Mouse (Mus musculus) C2C12 (cell line): Measurements from ENCODE around the gene Auts2. TPM values are rescaled to one million over a fixed set of nuclear protein-coding genes. Genes with fewer than 3 reads are reported as not detected.

Experiments used
- H3K27me3 ChIP-seq: one replicate; pipeline ENCODE4 v1.6.1; 2011; ENCODE audit not compliant: control insufficient read depth, insufficient read depth, insufficient read length
- H3K36me3 ChIP-seq: one replicate; pipeline ENCODE4 v1.6.1; 2011; ENCODE audit not compliant: control insufficient read depth, insufficient read depth
- H3K4me3 ChIP-seq: one replicate; pipeline ENCODE4 v1.5.1; 2011; ENCODE audit warnings: mild to moderate bottlenecking, control low read depth; ENCODE audit not compliant: poor library complexity, insufficient read depth, severe bottlenecking
- H3K79me2 ChIP-seq: one replicate; pipeline ENCODE4 v1.6.1; 2011; ENCODE audit not compliant: control insufficient read depth, insufficient read depth
- H3K79me3 ChIP-seq: one replicate; pipeline ENCODE4 v1.6.1; 2011; ENCODE audit warnings: low read depth, control low read depth
- H3ac ChIP-seq: one replicate; pipeline ENCODE3; 2011; ENCODE audit warnings: low read depth; ENCODE audit not compliant: control insufficient read depth, insufficient read length
- CEBPB ChIP-seq: IDR thresholded peaks from one replicate; pipeline ENCODE4 v1.6.1; 2011; ENCODE audit warnings: low read depth, mild to moderate bottlenecking, control low read depth, moderate library complexity
- CTCF ChIP-seq: IDR thresholded peaks from one replicate; pipeline ENCODE4 v1.5.1; 2011; ENCODE audit not compliant: control insufficient read depth, insufficient read depth, insufficient read length
- FOSL1 ChIP-seq: IDR thresholded peaks from one replicate; pipeline ENCODE4 v1.8.0; 2011; ENCODE audit warnings: mild to moderate bottlenecking, low read length; ENCODE audit not compliant: poor library complexity, insufficient read depth, severe bottlenecking
- MAX ChIP-seq: IDR thresholded peaks from one replicate; pipeline ENCODE4 v1.6.1; 2011; ENCODE audit warnings: mild to moderate bottlenecking, control low read depth
- MYOD1 ChIP-seq: IDR thresholded peaks from one replicate; pipeline ENCODE4 v1.6.1; 2011; ENCODE audit warnings: low read depth; ENCODE audit not compliant: control insufficient read depth, insufficient read length
- MYOG ChIP-seq: IDR thresholded peaks from one replicate; pipeline ENCODE4 v1.6.1; 2011; ENCODE audit not compliant: control insufficient read depth, insufficient read length; ENCODE audit errors: extremely low read depth
- USF1 ChIP-seq: IDR thresholded peaks from one replicate; pipeline ENCODE4 v1.6.1; 2011; ENCODE audit warnings: low read depth, mild to moderate bottlenecking, control low read depth, moderate library complexity
- polyA plus RNA-seq: library from polyadenylated mRNA; unstranded; fragments of >200 nt; fragmentation: generic; extraction: Trizol; gene quantifications from one replicate; pipeline ENCODE4 v1.2.1, GENCODE M21; 2012; ENCODE audit warnings: missing spikeins

Gene Auts2
- polyA plus RNA-seq, 1 experiment: 8.4 TPM

GRCm38 (mm10) chr5:131876569-131876968 is 666.6 kb downstream of the Auts2 start:
- H3K27me3 ChIP-seq: no peaks in the 10 kb centered on the region

GRCm38 (mm10) chr5:131875976-131876375 is 667.2 kb downstream of the Auts2 start:
- Histone ChIP-seq H3K79me3 (no peaks in the 10 kb centered on the region), H3K79me2 (no peaks in the 10 kb centered on the region), H3K27me3 (no peaks in the 10 kb centered on the region), H3ac (no peak overlapping the region), H3K4me3 (no peak overlapping the region), H3K36me3 (no peaks in the 10 kb centered on the region)
- TF ChIP-seq MAX (no peak), MYOG (no peak), USF1 (no peak), MYOD1 (no peak), FOSL1 (no peak), CTCF (no peak), CEBPB (no peak)

More at GRCm38 (mm10) chr5:131876569-131876968, 666.6 kb downstream of the Auts2 start:
- Histone ChIP-seq H3K36me3 (no peaks in the 10 kb centered on the region), H3K4me3 (no peak overlapping the region), H3ac (no peak overlapping the region), H3K79me2 (no peaks in the 10 kb centered on the region), H3K79me3 (no peaks in the 10 kb centered on the region)
- TF ChIP-seq USF1 (no peak), CEBPB (no peak), MYOD1 (no peak), MAX (no peak), CTCF (no peak), FOSL1 (no peak), MYOG (no peak)

GRCm38 (mm10) chr5:131873116-131873515 is 670.0 kb downstream of the Auts2 start:
- no peaks in the 10 kb centered on the region for H3K27me3 ChIP-seq
- no peaks in the 10 kb centered on the region for H3K79me2 ChIP-seq
- no peaks in the 10 kb centered on the region for H3K36me3 ChIP-seq
- TF ChIP-seq MYOD1 (no peak), CTCF (no peak)
- H3K79me3 ChIP-seq: no peaks in the 10 kb centered on the region
- H3K4me3 ChIP-seq: no peak overlapping the region
- H3ac ChIP-seq: no peak overlapping the region

- Histone ChIP-seq H3K79me3 (no peaks in the 10 kb centered on the region), H3K4me3 (no peak overlapping the region), H3K79me2 (no peaks in the 10 kb centered on the region), H3ac (no peak overlapping the region), H3K36me3 (no peaks in the 10 kb centered on the region), H3K27me3 (no peaks in the 10 kb centered on the region)
- TF ChIP-seq MYOD1 (no peak), FOSL1 (no peak), CEBPB (no peak), CTCF (no peak), MYOG (no peak), MAX (no peak), USF1 (no peak)
Measured at GRCm38 (mm10) chr5:131869711-131870499, 673.2 kb downstream of the Auts2 start.

GRCm38 (mm10) chr5:131865200-131865599 is 677.9 kb downstream of the Auts2 start:
- no peaks in the 10 kb centered on the region for H3K79me3 ChIP-seq
- no peaks in the 10 kb centered on the region for H3K79me2 ChIP-seq
- no peak overlapping the region for H3K4me3 ChIP-seq
- H3ac ChIP-seq: no peak overlapping the region
- TF ChIP-seq CTCF (no peak), FOSL1 (no peak), MYOG (no peak), MAX (no peak), USF1 (no peak), CEBPB (no peak), MYOD1 (no peak)
- H3K36me3 ChIP-seq: no peaks in the 10 kb centered on the region
- H3K27me3 ChIP-seq: no peaks in the 10 kb centered on the region

- Histone ChIP-seq H3K36me3 (no peaks in the 10 kb centered on the region), H3K4me3 (no peak overlapping the region)
- TF ChIP-seq USF1 (no peak), MAX (no peak), MYOD1 (no peak), CTCF (no peak), CEBPB (no peak), MYOG (no peak), FOSL1 (no peak)
Measured at GRCm38 (mm10) chr5:131857976-131858375, 685.2 kb downstream of the Auts2 start.

More at GRCm38 (mm10) chr5:131857976-131858375, 685.2 kb downstream of the Auts2 start:
- no peaks in the 10 kb centered on the region for H3K27me3 ChIP-seq
- no peaks in the 10 kb centered on the region for H3K79me2 ChIP-seq
- no peaks in the 10 kb centered on the region for H3K79me3 ChIP-seq
- no peak overlapping the region for H3ac ChIP-seq
